Mouse (Mus musculus) lung, embryonic 14.5 days (tissue): ENCODE data around the gene Dapl1. TPM values are rescaled to one million over a fixed set of nuclear protein-coding genes. Genes with fewer than 3 reads are reported as not detected.

Experiments used
- ATAC-seq: fragments of 200-750 bp; cut with Nextera tagmentation; 2 replicates; pipeline ENCODE4 v1.8.0; 2017; ENCODE audit warnings: mild to moderate bottlenecking, moderate TSS enrichment, moderate library complexity; ENCODE audit not compliant: insufficient read depth
- DNase-seq: peaks from one replicate; pipeline ENCODE4 v3.0.0-alpha.2; 2015
- H3K27ac ChIP-seq: fragments of 300-500 bp; sonication (generic); 2 replicates; pipeline ENCODE4 v1.5.1; 2014; ENCODE audit warnings: low read depth, mild to moderate bottlenecking, moderate library complexity
- H3K27me3 ChIP-seq: fragments of 300-500 bp; sonication (generic); 2 replicates; pipeline ENCODE4 v1.6.1; 2014; ENCODE audit warnings: low read length, control low read depth; ENCODE audit not compliant: insufficient read depth
- H3K36me3 ChIP-seq: fragments of 300-500 bp; sonication (generic); 2 replicates; pipeline ENCODE4 v1.6.1; 2014; ENCODE audit warnings: control low read depth; ENCODE audit not compliant: insufficient read depth
- H3K4me1 ChIP-seq: fragments of 300-500 bp; sonication (generic); 2 replicates; pipeline ENCODE4 v1.6.1; 2014; ENCODE audit warnings: antibody characterized with exemption, control low read depth; ENCODE audit not compliant: insufficient read depth
- H3K4me2 ChIP-seq: fragments of 300-500 bp; sonication (generic); 2 replicates; pipeline ENCODE4 v1.6.1; 2014; ENCODE audit warnings: mild to moderate bottlenecking
- H3K4me3 ChIP-seq: fragments of 300-500 bp; sonication (generic); 2 replicates; pipeline ENCODE4 v1.5.1; 2014; ENCODE audit warnings: low read depth, low read length
- H3K9ac ChIP-seq: fragments of 300-500 bp; sonication (generic); 2 replicates; pipeline ENCODE4 v1.6.1; 2014
- H3K9me3 ChIP-seq: fragments of 300-500 bp; sonication (generic); 2 replicates; pipeline ENCODE4 v1.6.1; 2016; ENCODE audit warnings: low read depth, low read length, control low read depth
- CTCF ChIP-seq: IDR thresholded peaks from 2 replicates; pipeline ENCODE4 v1.5.1; 2016; ENCODE audit warnings: antibody characterized with exemption, low read depth
- WGBS: fragments of 180-500 bp; shearing (Covaris S2); extraction: QIAGEN DNeasy Blood & Tissue Kit; methylation state at CpG from one replicate; pipeline ENCODE4 v1.1.7; 2014; 5-methylcytosine and 5-hydroxymethylcytosine counted together
- polyA plus RNA-seq: library from polyadenylated mRNA; unstranded; fragments of >200 nt; fragmentation: Nextera tagmentation; extraction: Ambion mirVana; gene quantifications from 2 replicates; pipeline ENCODE4 v1.2.1, GENCODE M21; 2014

The Dapl1 gene
- polyA plus RNA-seq, 1 experiment from 2014 or later = 2.0 TPM

- ATAC-seq (no peak), DNase-seq (no peak)
- no peak overlapping the region for H3K9ac ChIP-seq
- H3K27ac ChIP-seq = no peak overlapping the region
- 76% methylated on average over 12 of the region's 12 CpGs for WGBS
- TF ChIP-seq CTCF = no peak
- H3K4me1 ChIP-seq = no peaks in the 10 kb centered on the region
- H3K36me3 ChIP-seq = no peaks in the 10 kb centered on the region
- no peaks in the 10 kb centered on the region for H3K9me3 ChIP-seq
- H3K4me3 ChIP-seq = no peak overlapping the region
- no peak overlapping the region for H3K4me2 ChIP-seq
- H3K27me3 ChIP-seq = no peaks in the 10 kb centered on the region
These were observed 20.8 kb upstream of the Dapl1 start for GRCm38 (mm10) chr2:59463428-59464182.

- 0 out of 2 replicates have a peak, but pooled peaks cover 2% of the 10 kb centered on the region for H3K4me1 ChIP-seq
- 79% methylated on average over 5 of the region's 5 CpGs for WGBS
These were observed 18.8 kb upstream of the Dapl1 start for GRCm38 (mm10) chr2:59465671-59466070.

GRCm38 (mm10) chr2:59466358-59466757 is 18.1 kb upstream of the Dapl1 start:
- DNase-seq (no peak), ATAC-seq (no peak)
- no peaks in the 10 kb centered on the region for H3K9me3 ChIP-seq
- TF ChIP-seq CTCF = no peak
- no peak overlapping the region for H3K4me2 ChIP-seq
- H3K36me3 ChIP-seq = no peaks in the 10 kb centered on the region
- no peak overlapping the region for H3K4me3 ChIP-seq
- H3K27me3 ChIP-seq = no peaks in the 10 kb centered on the region
- H3K27ac ChIP-seq = no peak overlapping the region
- 68% methylated on average over 5 of the region's 5 CpGs for WGBS
- H3K9ac ChIP-seq = no peak overlapping the region
- H3K4me1 ChIP-seq = 0 out of 2 replicates have a peak, but pooled peaks cover 2% of the 10 kb centered on the region

More at GRCm38 (mm10) chr2:59465671-59466070, 18.8 kb upstream of the Dapl1 start:
- H3K27ac ChIP-seq = no peak overlapping the region
- no peak overlapping the region for H3K9ac ChIP-seq
- ATAC-seq = no peak
- no peaks in the 10 kb centered on the region for H3K9me3 ChIP-seq
- H3K36me3 ChIP-seq = no peaks in the 10 kb centered on the region
- TF ChIP-seq CTCF = no peak
- no peak overlapping the region for H3K4me2 ChIP-seq
- no peaks in the 10 kb centered on the region for H3K27me3 ChIP-seq
- no peak overlapping the region for H3K4me3 ChIP-seq
- DNase-seq = no peak

- Histone ChIP-seq H3K9ac (no peak overlapping the region), H3K36me3 (no peaks in the 10 kb centered on the region), H3K27ac (no peak overlapping the region), H3K9me3 (no peaks in the 10 kb centered on the region), H3K4me2 (no peak overlapping the region), H3K4me3 (no peak overlapping the region), H3K27me3 (no peaks in the 10 kb centered on the region), H3K4me1 (0 out of 2 replicates have a peak, but pooled peaks cover 2% of the 10 kb centered on the region)
- ATAC-seq (no peak), DNase-seq (no peak)
- no peak for TF ChIP-seq CTCF
- 50% methylated on average over 4 of the region's 4 CpGs for WGBS
These were observed 17.4 kb upstream of the Dapl1 start for GRCm38 (mm10) chr2:59467085-59467484.

GRCm38 (mm10) chr2:59467976-59468375 is 16.5 kb upstream of the Dapl1 start:
- Histone ChIP-seq H3K9me3 (no peaks in the 10 kb centered on the region), H3K9ac (no peak overlapping the region), H3K4me3 (no peak overlapping the region), H3K27ac (no peak overlapping the region), H3K4me1 (0 out of 2 replicates have a peak, but pooled peaks cover 2% of the 10 kb centered on the region), H3K4me2 (no peak overlapping the region), H3K27me3 (no peaks in the 10 kb centered on the region), H3K36me3 (no peaks in the 10 kb centered on the region)
- 76% methylated on average over 6 of the region's 6 CpGs for WGBS
- no peak for TF ChIP-seq CTCF
- ATAC-seq (no peak), DNase-seq (no peak)

- 49% methylated on average over 8 of the region's 8 CpGs for WGBS
- Histone ChIP-seq H3K27ac (peak overlapping the region; percentile 78), H3K9me3 (no peaks in the 10 kb centered on the region), H3K9ac (no peak overlapping the region), H3K36me3 (no peaks in the 10 kb centered on the region), H3K4me3 (no peak overlapping the region), H3K4me1 (0 out of 2 replicates have a peak, but pooled peaks cover 2% of the 10 kb centered on the region), H3K27me3 (no peaks in the 10 kb centered on the region), H3K4me2 (no peak overlapping the region)
- no peak for TF ChIP-seq CTCF
- ATAC-seq (no peak), DNase-seq (no peak)
These were observed 14.7 kb upstream of the Dapl1 start for GRCm38 (mm10) chr2:59469590-59470245.
